Mouse (Mus musculus) embryonic facial prominence, embryonic 14.5 days (tissue): Measurements from ENCODE around the gene Accsl. TPM values are rescaled to one million over a fixed set of nuclear protein-coding genes. Genes with fewer than 3 reads are reported as not detected.

Source experiments
- ATAC-seq: fragments of 200-750 bp; cut with Nextera tagmentation; 2 replicates; pipeline ENCODE4 v1.8.0; 2017; ENCODE audit warnings: low read depth, moderate number of reproducible peaks, moderate TSS enrichment
- DNase-seq: peaks from one replicate; pipeline ENCODE4 v3.0.0-alpha.2; 2015; ENCODE audit warnings: low spot score
- H3K27ac ChIP-seq: fragments of 300-500 bp; sonication (generic); replicated peaks from 2 replicates; pipeline ENCODE4 v1.5.1; 2014; ENCODE audit warnings: low read depth, mild to moderate bottlenecking, low read length, moderate library complexity
- H3K27me3 ChIP-seq: fragments of 300-500 bp; sonication (generic); replicated peaks from 2 replicates; pipeline ENCODE4 v1.6.1; 2014; ENCODE audit warnings: low read length; ENCODE audit not compliant: control insufficient read depth, insufficient read depth
- H3K36me3 ChIP-seq: fragments of 300-500 bp; sonication (generic); 2 replicates; pipeline ENCODE4 v1.6.1; 2014; ENCODE audit warnings: low read length, mixed read lengths; ENCODE audit not compliant: control insufficient read depth, insufficient read depth
- H3K4me1 ChIP-seq: fragments of 300-500 bp; sonication (generic); 2 replicates; pipeline ENCODE4 v1.6.1; 2014; ENCODE audit warnings: antibody characterized with exemption, low read length; ENCODE audit not compliant: control insufficient read depth, insufficient read depth
- H3K4me2 ChIP-seq: fragments of 300-500 bp; sonication (generic); 2 replicates; pipeline ENCODE4 v1.6.1; 2014; ENCODE audit warnings: low read depth, mild to moderate bottlenecking, low read length, moderate library complexity, mixed read lengths
- H3K4me3 ChIP-seq: fragments of 300-500 bp; sonication (generic); 2 replicates; pipeline ENCODE4 v1.5.1; 2014; ENCODE audit warnings: low read depth, mild to moderate bottlenecking, low read length
- H3K9ac ChIP-seq: fragments of 300-500 bp; sonication (generic); 2 replicates; pipeline ENCODE4 v1.6.1; 2014; ENCODE audit warnings: low read depth, mild to moderate bottlenecking, low read length, moderate library complexity, mixed read lengths
- H3K9me3 ChIP-seq: fragments of 300-500 bp; sonication (generic); 2 replicates; pipeline ENCODE4 v1.6.1; 2016; ENCODE audit warnings: low read length; ENCODE audit not compliant: control insufficient read depth
- WGBS: fragments of 180-500 bp; shearing (Covaris S2); extraction: QIAGEN DNeasy Blood & Tissue Kit; methylation state at CpG from one replicate; pipeline ENCODE4 v1.1.7; 2014; 5-methylcytosine and 5-hydroxymethylcytosine counted together
- polyA plus RNA-seq: library from polyadenylated mRNA; unstranded; fragments of >200 nt; fragmentation: Nextera tagmentation; extraction: Ambion mirVana; gene quantifications from 2 replicates; pipeline ENCODE4 v1.2.1, GENCODE M21; 2014

The Accsl gene
- polyA plus RNA-seq, 1 experiment from 2014 or later, result 0.53 TPM

DNA sequence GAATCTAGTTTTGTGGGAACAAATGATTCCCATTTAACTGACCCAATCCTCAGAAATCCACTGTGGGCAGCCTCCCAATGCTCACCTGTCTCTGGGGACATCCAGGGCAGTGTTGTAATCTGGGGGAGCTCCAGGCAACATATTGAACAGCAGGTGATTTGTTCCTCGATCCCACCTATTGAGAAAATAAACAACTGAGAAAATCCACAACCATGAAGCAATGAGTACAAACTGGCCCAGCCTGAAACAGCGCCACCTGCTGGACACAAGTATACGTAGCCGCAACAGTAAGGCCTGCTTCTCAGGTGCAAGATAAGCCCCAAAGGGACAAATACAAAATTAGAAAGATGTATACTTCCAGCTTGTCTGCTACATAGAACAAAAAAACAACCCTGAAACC, 57.1 kb downstream of the Accsl start:
- H3K4me3 ChIP-seq, result no peak overlapping the region
- no peak overlapping the region for H3K27ac ChIP-seq
- WGBS, result 28% methylated on average over 4 of the region's 4 CpGs
- no peak overlapping the region for H3K4me2 ChIP-seq
- peak; percentile 43 for DNase-seq
- H3K9me3 ChIP-seq, result no peaks in the 10 kb centered on the region
- ATAC-seq, result no peak
- H3K4me1 ChIP-seq, result no peaks in the 10 kb centered on the region
- H3K36me3 ChIP-seq, result peaks cover 63% of the 10 kb centered on the region
- H3K9ac ChIP-seq, result no peak overlapping the region
- no peaks in the 10 kb centered on the region for H3K27me3 ChIP-seq

DNA sequence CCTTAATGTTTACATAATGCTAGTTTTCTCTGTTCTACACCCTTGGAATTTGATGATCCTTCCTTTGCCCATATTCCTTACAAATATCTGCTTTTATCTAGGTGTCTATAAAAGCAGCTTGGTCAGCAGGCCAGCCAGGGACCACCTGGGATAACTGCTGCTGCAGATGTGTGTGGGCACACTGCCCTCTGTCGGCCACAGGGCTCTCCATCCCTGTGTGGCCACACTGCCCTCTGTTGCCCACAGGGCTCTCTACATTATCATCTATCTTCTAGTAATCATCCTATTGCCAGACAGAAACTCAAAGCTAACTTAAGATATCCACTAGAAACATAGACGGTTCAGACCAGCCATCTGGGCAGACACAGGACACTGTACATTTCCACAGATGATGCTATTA, 59.0 kb downstream of the Accsl start:
- Histone ChIP-seq H3K9ac (no peak overlapping the region), H3K36me3 (peaks cover 81% of the 10 kb centered on the region), H3K4me3 (no peak overlapping the region), H3K4me1 (no peaks in the 10 kb centered on the region), H3K27me3 (no peaks in the 10 kb centered on the region), H3K27ac (no peak overlapping the region), H3K9me3 (no peaks in the 10 kb centered on the region), H3K4me2 (no peak overlapping the region)
- peak; percentile 29 for DNase-seq
- ATAC-seq, result no peak
- WGBS, result 16% methylated on average over 2 of the region's 2 CpGs

DNA sequence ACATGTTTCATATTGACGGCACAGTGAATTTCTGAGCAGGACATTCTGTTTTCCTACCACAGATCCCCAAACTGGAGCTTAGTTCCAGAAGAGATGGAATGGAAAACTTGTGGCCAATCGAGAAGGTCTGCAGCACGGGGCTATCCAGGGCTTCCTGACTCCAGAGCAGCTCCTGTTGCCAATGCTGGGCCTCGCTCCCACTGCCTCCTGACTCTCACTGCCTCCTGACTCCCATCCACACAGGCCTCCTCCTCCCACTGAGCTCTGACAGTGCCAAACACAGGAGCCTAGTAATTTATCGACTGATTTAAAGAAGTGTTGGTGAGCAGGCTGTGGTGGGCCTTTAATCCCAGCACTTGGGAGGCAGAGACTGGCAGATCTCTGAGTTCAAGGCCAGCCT, 60.9 kb downstream of the Accsl start:
- WGBS, result 81% methylated on average over 5 of the region's 5 CpGs
- no peak overlapping the region for H3K4me3 ChIP-seq
- no peak overlapping the region for H3K27ac ChIP-seq
- DNase-seq (no peak), ATAC-seq (no peak)
- no peaks in the 10 kb centered on the region for H3K4me1 ChIP-seq
- peaks cover 92% of the 10 kb centered on the region for H3K36me3 ChIP-seq
- no peak overlapping the region for H3K4me2 ChIP-seq
- no peaks in the 10 kb centered on the region for H3K9me3 ChIP-seq
- no peaks in the 10 kb centered on the region for H3K27me3 ChIP-seq
- H3K9ac ChIP-seq, result no peak overlapping the region

DNA sequence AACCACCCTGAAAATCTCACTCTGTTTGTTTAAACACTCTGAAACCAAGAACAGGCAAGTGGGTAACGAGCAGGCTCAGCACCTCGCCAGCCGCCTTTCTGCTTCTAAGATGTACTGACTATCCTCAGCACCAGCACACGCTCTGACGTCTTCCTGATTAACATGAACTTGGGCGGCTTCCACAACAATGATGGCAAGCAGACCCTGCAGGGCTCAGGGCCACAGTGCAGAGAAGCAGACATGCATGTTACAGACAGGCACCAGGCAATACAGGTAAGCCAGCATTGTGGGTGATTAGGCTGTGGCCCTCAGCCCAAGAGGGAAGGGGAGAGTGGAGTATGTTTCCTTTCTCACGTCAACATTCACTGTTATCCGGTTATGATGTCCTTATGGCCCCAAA, 61.5 kb downstream of the Accsl start:
- peak; percentile 19 for DNase-seq
- H3K4me2 ChIP-seq, result no peak overlapping the region
- no peak overlapping the region for H3K27ac ChIP-seq
- H3K4me3 ChIP-seq, result no peak overlapping the region
- H3K4me1 ChIP-seq, result no peaks in the 10 kb centered on the region
- no peaks in the 10 kb centered on the region for H3K27me3 ChIP-seq
- no peak overlapping the region for H3K9ac ChIP-seq
- H3K36me3 ChIP-seq, result peaks cover 91% of the 10 kb centered on the region
- H3K9me3 ChIP-seq, result no peaks in the 10 kb centered on the region
- no peak for ATAC-seq
- WGBS, result 71% methylated on average over 8 of the region's 8 CpGs

DNA sequence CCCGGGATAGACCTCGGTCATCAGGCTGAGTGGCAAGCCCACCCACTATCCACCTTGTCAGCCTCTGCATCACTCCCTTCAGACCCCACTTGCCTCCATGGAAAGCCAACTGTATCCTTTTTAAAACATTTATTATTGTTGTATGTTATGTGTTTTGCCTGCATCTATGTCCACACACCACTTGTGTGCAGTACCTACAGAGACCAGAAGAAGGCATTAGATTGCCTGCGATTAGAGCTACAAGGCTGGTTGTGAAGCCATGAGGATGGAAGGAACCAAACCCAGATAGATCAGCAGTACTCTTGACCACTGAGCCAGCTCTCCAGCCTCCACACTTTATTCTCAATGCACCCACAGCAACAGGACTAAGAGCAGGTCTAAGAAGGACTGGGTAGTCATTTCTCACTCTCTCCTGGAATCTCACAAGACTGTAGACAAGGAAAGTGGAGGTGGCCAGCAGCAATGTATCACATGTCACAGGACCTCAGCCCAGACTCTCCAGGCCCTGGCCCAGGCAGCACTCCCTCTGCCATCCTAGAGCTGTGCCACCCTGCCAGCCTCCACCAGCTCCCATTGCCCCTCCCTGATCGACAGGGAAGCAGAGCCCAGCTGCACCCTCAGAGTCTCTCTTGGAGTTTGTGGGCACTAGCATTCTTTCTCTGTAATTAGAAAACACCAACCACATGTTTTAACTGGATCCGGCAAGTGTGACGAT, 62.3 kb downstream of the Accsl start:
- DNase-seq (no peak), ATAC-seq (no peak)
- Histone ChIP-seq H3K27me3 (no peaks in the 10 kb centered on the region), H3K36me3 (peaks cover 90% of the 10 kb centered on the region), H3K4me1 (no peaks in the 10 kb centered on the region), H3K9me3 (no peaks in the 10 kb centered on the region), H3K27ac (no peak overlapping the region), H3K4me3 (no peak overlapping the region), H3K9ac (no peak overlapping the region), H3K4me2 (no peak overlapping the region)
- WGBS, result 86% methylated on average over 6 of the region's 6 CpGs

DNA sequence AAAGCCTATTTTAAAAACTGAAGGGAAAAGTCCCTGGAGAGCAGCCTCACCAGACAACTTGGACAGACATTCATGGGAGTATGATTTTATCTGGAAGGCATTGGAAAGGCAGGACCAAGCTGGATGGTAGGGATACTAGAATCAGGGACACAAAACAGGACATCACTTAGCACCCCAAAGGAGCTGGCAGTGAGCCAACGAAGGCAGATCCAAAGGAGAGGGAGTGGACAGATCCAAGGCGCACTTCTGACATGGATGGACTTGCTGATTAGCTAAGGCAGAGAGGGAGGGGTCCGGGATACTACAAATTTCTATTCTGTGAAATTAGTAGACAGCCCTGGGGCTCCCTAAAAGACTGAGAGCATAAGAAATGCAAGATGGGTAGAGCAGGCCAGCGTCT, 63.4 kb downstream of the Accsl start:
- no peak overlapping the region for H3K4me3 ChIP-seq
- DNase-seq, result no peak
- H3K36me3 ChIP-seq, result peaks cover 80% of the 10 kb centered on the region
- H3K9ac ChIP-seq, result no peak overlapping the region
- H3K9me3 ChIP-seq, result no peaks in the 10 kb centered on the region
- H3K4me2 ChIP-seq, result no peak overlapping the region
- H3K27me3 ChIP-seq, result no peaks in the 10 kb centered on the region
- no peak overlapping the region for H3K27ac ChIP-seq
- no peaks in the 10 kb centered on the region for H3K4me1 ChIP-seq
- ATAC-seq, result no peak
- 88% methylated on average over 4 of the region's 4 CpGs for WGBS

Other genes starting within 250 kb of the Accsl start
- gene Alx4, start 226.8 kb downstream of the Accsl start, polyA plus RNA-seq, result 8.4 and 9.0 TPM in 2 replicates
- gene Ext2, start 46.6 kb downstream of the Accsl start, polyA plus RNA-seq, result 115 and 126 TPM in 2 replicates
- gene Accs, start 19.2 kb downstream of the Accsl start, polyA plus RNA-seq, result 5.7 and 7.0 TPM in 2 replicates
- 6.9 and 10.6 TPM in 2 replicates for gene Gm13889, start 88.0 kb upstream of the Accsl start, polyA plus RNA-seq
- gene Gm27027, start 127.2 kb upstream of the Accsl start, polyA plus RNA-seq, result not detected in 2 replicates
- 53.8 and 69.8 TPM in 2 replicates for gene Alkbh3, start 141.7 kb upstream of the Accsl start, polyA plus RNA-seq